Mouse (Mus musculus) liver, embryonic 14.5 days (tissue): ENCODE data around the gene Rtn3. TPM values are rescaled to one million over a fixed set of nuclear protein-coding genes. Genes with fewer than 3 reads are reported as not detected.

Experiments used
- ATAC-seq: fragments of 200-750 bp; cut with Nextera tagmentation; 2 replicates; pipeline ENCODE4 v1.8.0; 2017; ENCODE audit warnings: moderate number of reproducible peaks, mild to moderate bottlenecking, moderate library complexity; ENCODE audit not compliant: insufficient read depth
- DNase-seq, 3 experiments: peaks; one replicate each; pipeline ENCODE4 v3.0.0-alpha.2; 2012 to 2013; ENCODE audit warnings: low read depth in 3 of 3, low spot score in 3 of 3
- H3K27ac ChIP-seq: fragments of 300-500 bp; sonication (generic); 2 replicates; pipeline ENCODE4 v1.5.1; 2014; ENCODE audit warnings: moderate library complexity, mild to moderate bottlenecking, control low read depth, inconsistent platforms
- H3K27me3 ChIP-seq: fragments of 300-500 bp; sonication (generic); 2 replicates; pipeline ENCODE4 v1.6.1; 2014; ENCODE audit warnings: mild to moderate bottlenecking, low read length, moderate library complexity; ENCODE audit not compliant: control insufficient read depth, insufficient read depth
- H3K36me3 ChIP-seq: fragments of 300-500 bp; sonication (generic); replicated peaks from 2 replicates; pipeline ENCODE4 v1.6.1; 2014; ENCODE audit warnings: low read depth; ENCODE audit not compliant: control insufficient read depth, insufficient read depth
- H3K4me1 ChIP-seq, 2 experiments: fragments of 200-500 bp in 1 of 2; fragments of 300-500 bp in 1 of 2; sonication (generic) in 1 of 2; replicated peaks; 2 replicates each; pipeline ENCODE4 v1.6.1; 2012 to 2014; ENCODE audit warnings: antibody characterized with exemption in 1 of 2, inconsistent platforms in 1 of 2, low read length in 1 of 2; ENCODE audit not compliant: control insufficient read depth in 2 of 2, insufficient read depth in 2 of 2
- H3K4me2 ChIP-seq: fragments of 300-500 bp; sonication (generic); 2 replicates; pipeline ENCODE4 v1.6.1; 2014; ENCODE audit warnings: low read depth, mild to moderate bottlenecking, control low read depth, moderate library complexity
- H3K4me3 ChIP-seq, 2 experiments: fragments of 200-500 bp in 1 of 2; fragments of 300-500 bp in 1 of 2; sonication (generic) in 1 of 2; 2 replicates each; pipeline ENCODE4 v1.5.1; 2012 to 2014; ENCODE audit warnings: low read depth in 2 of 2, low read length in 2 of 2, mild to moderate bottlenecking in 2 of 2, control low read depth in 1 of 2, inconsistent platforms in 1 of 2, moderate library complexity in 1 of 2; ENCODE audit not compliant: insufficient read depth in 1 of 2
- H3K9ac ChIP-seq: fragments of 300-500 bp; sonication (generic); replicated peaks from 2 replicates; pipeline ENCODE4 v1.6.1; 2014; ENCODE audit warnings: mild to moderate bottlenecking, control low read depth, moderate library complexity
- H3K9me3 ChIP-seq: fragments of 300-500 bp; sonication (generic); 2 replicates; pipeline ENCODE4 v1.6.1; 2016; ENCODE audit warnings: low read length, mixed read lengths; ENCODE audit not compliant: control insufficient read depth
- CTCF ChIP-seq: IDR thresholded peaks from 2 replicates; pipeline ENCODE4 v1.5.1; 2016; ENCODE audit warnings: antibody characterized with exemption, low read depth, control low read depth
- EP300 ChIP-seq: IDR thresholded peaks from 2 replicates; pipeline ENCODE4 v1.6.1; 2016; ENCODE audit warnings: antibody characterized with exemption, low read depth
- WGBS: fragments of 180-500 bp; shearing (Covaris S2); extraction: QIAGEN DNeasy Blood & Tissue Kit; methylation state at CpG from one replicate; pipeline ENCODE4 v1.1.7; 2014; ENCODE audit not compliant: insufficient replicate concordance; 5-methylcytosine and 5-hydroxymethylcytosine counted together
- polyA plus RNA-seq, 2 experiments: library from polyadenylated mRNA; depleted of rRNA in 1 of 2; stranded (reverse) in 1 of 2; unstranded in 1 of 2; fragments of >200 nt; fragmentation: Nextera tagmentation in 1 of 2; extraction: Ambion mirVana in 1 of 2; gene quantifications; 2 replicates each; pipeline versions ENCODE4 v1.2.1 to v1.2.3; 2012 to 2014

Rtn3 gene
- polyA plus RNA-seq, 2 experiments: 45.1 to 52.5 TPM

- no peak overlapping the region for H3K27ac ChIP-seq
- no peak for DNase-seq
These were observed 44.8 kb downstream of the Rtn3 start for GRCm38 (mm10) chr19:7438295-7438694.

GRCm38 (mm10) chr19:7436061-7436970 is 46.8 kb downstream of the Rtn3 start:
- H3K36me3 ChIP-seq: peaks cover 24% of the 10 kb centered on the region
- H3K27me3 ChIP-seq: no peaks in the 10 kb centered on the region
- H3K4me3 ChIP-seq: no peak overlapping the region
- DNase-seq: peak in 2 of 3 experiments; percentile 38 to 48
- peak; percentile 70 for TF ChIP-seq CTCF
- no peak for TF ChIP-seq EP300
- ATAC-seq: no peak
- WGBS: 73% methylated on average over 5 of the region's 5 CpGs
- H3K27ac ChIP-seq: no peak overlapping the region
- no peaks in the 10 kb centered on the region for H3K9me3 ChIP-seq
- no peak overlapping the region for H3K4me2 ChIP-seq
- no peak overlapping the region for H3K9ac ChIP-seq
- H3K4me1 ChIP-seq: no peaks in the 10 kb centered on the region

More at GRCm38 (mm10) chr19:7438295-7438694, 44.8 kb downstream of the Rtn3 start:
- no peak for ATAC-seq
- Histone ChIP-seq H3K9ac (no peak overlapping the region), H3K4me1 (no peaks in the 10 kb centered on the region), H3K27me3 (no peaks in the 10 kb centered on the region), H3K4me3 (no peak overlapping the region), H3K36me3 (peaks cover 5% of the 10 kb centered on the region; the same call in 1 of the 2 replicates), H3K4me2 (no peak overlapping the region), H3K9me3 (no peaks in the 10 kb centered on the region)
- TF ChIP-seq CTCF (no peak), EP300 (no peak)

- H3K4me2 ChIP-seq: no peak overlapping the region
- peaks cover 35% of the 10 kb centered on the region for H3K36me3 ChIP-seq
- no peaks in the 10 kb centered on the region for H3K9me3 ChIP-seq
- H3K9ac ChIP-seq: no peak overlapping the region
- TF ChIP-seq CTCF (no peak), EP300 (no peak)
- H3K27ac ChIP-seq: no peak overlapping the region
- H3K27me3 ChIP-seq: no peaks in the 10 kb centered on the region
- H3K4me3 ChIP-seq: no peak overlapping the region
- 70% methylated on average over 2 of the region's 2 CpGs for WGBS
- H3K4me1 ChIP-seq: no peaks in the 10 kb centered on the region
- DNase-seq (no peak), ATAC-seq (no peak)
These were observed 48.2 kb downstream of the Rtn3 start for GRCm38 (mm10) chr19:7434887-7435286.

DNA sequence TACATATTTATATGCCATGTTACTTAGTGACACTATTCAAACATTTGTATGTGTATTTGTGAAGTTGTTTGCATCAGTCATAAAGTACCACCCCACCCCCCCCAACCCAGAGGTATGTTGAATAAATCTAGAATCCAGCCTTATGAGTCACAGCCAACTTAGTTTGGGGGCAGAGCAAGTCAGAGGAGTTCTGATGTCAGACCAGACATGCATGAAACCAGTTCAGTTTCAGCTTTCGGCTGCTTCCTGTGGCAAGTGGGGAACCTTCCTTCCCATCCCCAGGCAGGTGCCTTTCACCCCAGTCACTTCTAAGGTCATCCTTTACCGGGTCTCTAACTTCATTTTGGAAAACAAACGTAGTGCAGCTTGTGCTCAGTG is 57.7 kb downstream of the Rtn3 start:
- no peak overlapping the region for H3K4me2 ChIP-seq
- H3K9me3 ChIP-seq: no peaks in the 10 kb centered on the region
- H3K27me3 ChIP-seq: no peaks in the 10 kb centered on the region
- no peak overlapping the region for H3K4me3 ChIP-seq
- H3K4me1 ChIP-seq: peaks cover 0 to 2% of the 10 kb centered on the region in 2 experiments; a peak in 2 of 4 replicates
- DNase-seq: no peak
- H3K27ac ChIP-seq: no peak overlapping the region
- WGBS: 57% methylated on average over 3 of the region's 3 CpGs
- ATAC-seq: no peak
- TF ChIP-seq EP300 (no peak), CTCF (no peak)
- H3K36me3 ChIP-seq: peaks cover 34% of the 10 kb centered on the region
- no peak overlapping the region for H3K9ac ChIP-seq

GRCm38 (mm10) chr19:7424590-7425397 is 58.3 kb downstream of the Rtn3 start:
- TF ChIP-seq EP300 (no peak), CTCF (no peak)
- WGBS: 71% methylated on average over 8 of the region's 8 CpGs
- Histone ChIP-seq H3K4me3 (no peak overlapping the region), H3K4me1 (peaks cover under 1 to 3% of the 10 kb centered on the region in 2 experiments), H3K27ac (no peak overlapping the region), H3K27me3 (no peaks in the 10 kb centered on the region), H3K4me2 (no peak overlapping the region), H3K9me3 (no peaks in the 10 kb centered on the region), H3K36me3 (peaks cover 32% of the 10 kb centered on the region), H3K9ac (no peak overlapping the region)
- DNase-seq: no peak
- ATAC-seq: no peak
